Mouse (Mus musculus): ENCODE measurements around the gene AC134908.4. TPM values are rescaled to one million over a fixed set of nuclear protein-coding genes. Genes with fewer than 3 reads are reported as not detected.

Gene AC134908.4
- 0.12 and 0.21 TPM in 2 replicates for polyA plus RNA-seq (2012; rRNA removed)

- TF ChIP-seq CTCF (IDR thresholded peaks at IDR 0.05; ENCODE audit: borderline replicate concordance, extremely low read depth, insufficient read depth, insufficient read length) (no peak), POLR2A (IDR thresholded peaks at IDR 0.05; ENCODE audit: borderline replicate concordance, extremely low read depth, insufficient read depth, insufficient read length, poor library complexity, severe bottlenecking) (no peak)
- peak; percentile 65 for DNase-seq (ENCODE audit: low read depth)
Observed at GRCm38 (mm10) chr17:25795609-25796092, at the start of gene AC134908.4. Gene AC134908.4, minus strand, starts transcription at chr17:25795659.

- TF ChIP-seq CTCF (IDR thresholded peaks at IDR 0.05; ENCODE audit: borderline replicate concordance, extremely low read depth, insufficient read depth, insufficient read length) (peak; percentile 67), POLR2A (IDR thresholded peaks at IDR 0.05; ENCODE audit: borderline replicate concordance, extremely low read depth, insufficient read depth, insufficient read length, poor library complexity, severe bottlenecking) (peak; percentile 65; the same call in 1 of the 2 replicates)
- peak; percentile 96 for DNase-seq (ENCODE audit: low read depth)
Observed at GRCm38 (mm10) chr17:25844396-25844901, 49.0 kb upstream of the AC134908.4 start, which contains the start of gene Rhot2. Gene Rhot2, minus strand, starts transcription at chr17:25844851.

DNA sequence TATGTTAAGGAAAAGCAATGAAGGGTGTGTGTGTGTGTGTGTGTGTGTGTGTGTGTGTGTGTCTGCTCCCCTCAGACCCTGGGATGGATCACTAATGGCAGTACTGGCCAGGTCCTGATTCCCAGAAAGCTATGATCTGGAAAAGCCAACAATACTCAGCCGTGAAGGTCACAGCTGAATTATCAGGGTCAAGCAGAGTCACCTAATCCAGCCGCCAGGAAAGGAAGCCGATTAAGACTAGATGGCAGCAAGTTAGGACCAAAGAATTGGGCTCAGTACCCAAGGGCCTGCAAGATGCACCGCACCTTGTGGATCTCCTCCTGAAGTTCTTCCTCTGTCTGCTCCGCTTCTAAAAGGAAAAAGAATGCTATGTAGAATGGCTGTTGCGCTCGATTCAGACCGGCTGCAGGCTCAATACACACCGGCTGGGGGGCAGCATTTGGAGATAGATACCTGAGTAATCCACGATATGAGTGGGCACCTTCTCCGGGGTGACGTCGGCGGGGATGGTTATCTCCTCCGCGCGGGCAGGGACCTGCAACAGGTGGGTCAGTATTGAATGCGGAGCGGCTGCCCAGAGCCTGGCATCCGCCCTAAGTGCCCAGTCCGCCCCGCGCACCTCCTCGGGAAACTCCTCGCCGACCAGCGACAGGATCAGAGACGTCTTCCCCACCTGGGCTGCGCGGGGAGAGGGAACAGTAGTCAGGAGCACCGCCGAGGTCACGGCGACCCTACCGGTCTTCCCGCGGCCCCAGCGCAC, 48.4 kb upstream of the AC134908.4 start:
- no peak for DNase-seq (ENCODE audit: low read depth)
- no peak for TF ChIP-seq CTCF (IDR thresholded peaks at IDR 0.05; ENCODE audit: borderline replicate concordance, extremely low read depth, insufficient read depth, insufficient read length)
- no peak for TF ChIP-seq POLR2A (IDR thresholded peaks at IDR 0.05; ENCODE audit: borderline replicate concordance, extremely low read depth, insufficient read depth, insufficient read length, poor library complexity, severe bottlenecking)

DNA sequence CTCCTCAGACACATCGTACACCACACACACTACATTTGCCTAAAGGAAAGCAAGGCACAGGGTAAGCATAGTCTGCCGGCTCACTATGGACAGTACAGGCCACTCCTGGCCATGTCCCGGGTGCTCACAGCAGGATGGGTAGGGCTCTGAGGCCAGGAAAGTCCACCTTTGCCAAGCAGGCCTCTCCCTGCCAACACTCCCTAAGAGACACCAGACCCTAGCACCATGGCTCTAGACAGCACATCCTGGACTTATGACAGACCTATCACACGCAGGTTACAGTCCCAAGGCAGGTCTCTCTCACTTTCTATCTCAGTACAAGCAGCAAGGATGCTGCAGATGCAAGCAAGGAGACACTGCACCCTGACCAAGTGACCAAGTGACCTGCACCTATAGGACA, 47.7 kb upstream of the AC134908.4 start:
- no peak for TF ChIP-seq POLR2A (IDR thresholded peaks at IDR 0.05; ENCODE audit: borderline replicate concordance, extremely low read depth, insufficient read depth, insufficient read length, poor library complexity, severe bottlenecking)
- TF ChIP-seq CTCF (IDR thresholded peaks at IDR 0.05; ENCODE audit: borderline replicate concordance, extremely low read depth, insufficient read depth, insufficient read length): no peak
- DNase-seq (ENCODE audit: low read depth): no peak

GRCm38 (mm10) chr17:25842509-25842908, 47.0 kb upstream of the AC134908.4 start:
- no peak for TF ChIP-seq POLR2A (IDR thresholded peaks at IDR 0.05; ENCODE audit: borderline replicate concordance, extremely low read depth, insufficient read depth, insufficient read length, poor library complexity, severe bottlenecking)
- no peak for TF ChIP-seq CTCF (IDR thresholded peaks at IDR 0.05; ENCODE audit: borderline replicate concordance, extremely low read depth, insufficient read depth, insufficient read length)
- no peak for DNase-seq (ENCODE audit: low read depth)

DNA sequence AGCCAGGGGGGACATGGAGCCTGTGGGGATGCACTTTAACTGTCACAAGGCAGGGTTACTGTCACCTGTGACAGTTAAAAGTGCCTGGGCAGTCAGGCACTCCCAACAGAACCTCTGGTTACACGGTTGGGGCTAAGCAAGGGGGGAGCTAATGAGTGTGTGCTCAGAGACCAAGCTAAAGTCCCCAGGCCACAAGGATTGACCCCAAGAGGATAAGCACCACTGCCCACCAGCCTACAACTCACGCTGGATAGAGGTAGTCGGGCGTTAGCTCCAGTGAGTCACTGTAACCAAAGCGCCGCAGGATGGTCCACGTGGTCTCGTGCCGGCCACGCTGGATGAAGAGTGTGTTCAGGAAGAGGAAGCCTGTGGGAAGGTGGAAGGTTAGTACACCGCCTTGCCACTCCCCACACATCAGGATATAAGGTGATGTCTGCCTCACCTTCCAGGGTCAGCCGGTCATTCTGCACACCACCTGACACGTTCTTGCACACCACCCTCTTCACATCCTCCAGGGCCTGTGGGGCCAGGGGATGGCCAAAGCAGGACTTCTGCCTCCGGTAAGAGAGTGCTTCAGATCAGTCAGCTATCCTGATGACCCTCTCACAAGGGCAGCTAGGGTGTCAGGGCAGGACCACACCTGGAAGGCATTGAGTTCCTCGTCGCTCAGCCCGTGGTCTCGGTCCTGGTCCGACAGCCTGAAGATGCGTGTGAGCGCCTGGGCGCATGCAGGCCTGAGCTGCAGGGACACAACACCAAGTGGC, 45.8 kb upstream of the AC134908.4 start, which contains the start of gene Gm20683:
Gene Gm20683, minus strand, starts transcription at position 647 of the 764 bp plus-strand sequence.
- TF ChIP-seq CTCF (IDR thresholded peaks at IDR 0.05; ENCODE audit: borderline replicate concordance, extremely low read depth, insufficient read depth, insufficient read length): no peak
- TF ChIP-seq POLR2A (IDR thresholded peaks at IDR 0.05; ENCODE audit: borderline replicate concordance, extremely low read depth, insufficient read depth, insufficient read length, poor library complexity, severe bottlenecking): no peak
- no peak for DNase-seq (ENCODE audit: low read depth)

GRCm38 (mm10) chr17:25840519-25840918, 45.1 kb upstream of the AC134908.4 start:
- DNase-seq (ENCODE audit: low read depth): no peak
- no peak for TF ChIP-seq CTCF (IDR thresholded peaks at IDR 0.05; ENCODE audit: borderline replicate concordance, extremely low read depth, insufficient read depth, insufficient read length)
- TF ChIP-seq POLR2A (IDR thresholded peaks at IDR 0.05; ENCODE audit: borderline replicate concordance, extremely low read depth, insufficient read depth, insufficient read length, poor library complexity, severe bottlenecking): no peak

DNA sequence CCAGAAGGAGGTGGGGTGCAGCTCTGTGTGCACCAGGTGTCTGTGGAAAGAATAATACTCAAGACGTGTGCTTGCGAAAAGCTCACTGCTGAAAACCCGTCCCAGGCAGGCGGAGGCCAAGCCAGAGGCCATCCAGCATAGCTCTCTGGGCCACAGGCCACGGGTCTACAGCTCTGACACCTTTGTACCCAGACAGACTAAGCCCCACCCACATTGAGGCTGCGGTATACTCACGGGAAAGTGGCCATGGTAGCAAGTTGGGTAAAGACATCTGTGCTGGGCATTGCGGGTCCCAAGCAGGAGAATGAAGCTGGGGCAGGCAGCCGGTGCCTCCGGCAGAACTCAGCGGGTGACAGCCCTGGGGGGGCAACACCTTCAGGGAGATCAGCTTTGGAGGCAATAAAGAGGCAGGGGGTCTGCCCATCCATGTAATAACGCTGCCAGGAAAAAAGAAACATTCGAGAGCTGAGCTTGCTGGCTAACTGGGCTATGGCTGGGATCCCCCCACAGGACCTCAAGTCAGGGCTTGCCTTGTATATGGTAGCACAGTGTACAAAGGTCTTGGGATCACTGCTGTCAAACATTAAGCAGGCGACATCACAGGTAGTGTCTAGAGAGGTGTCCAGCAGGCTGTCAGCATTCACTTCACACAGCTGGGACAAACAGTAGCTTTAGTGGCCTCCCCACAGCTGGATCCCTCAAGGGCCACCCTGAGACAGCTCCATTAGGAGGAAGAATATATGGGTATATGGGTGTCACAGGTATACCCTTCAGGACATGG, 44.2 kb upstream of the AC134908.4 start:
- DNase-seq (ENCODE audit: low read depth): no peak
- TF ChIP-seq POLR2A (IDR thresholded peaks at IDR 0.05; ENCODE audit: borderline replicate concordance, extremely low read depth, insufficient read depth, insufficient read length, poor library complexity, severe bottlenecking): no peak

- no peak for TF ChIP-seq POLR2A (IDR thresholded peaks at IDR 0.05; ENCODE audit: borderline replicate concordance, extremely low read depth, insufficient read depth, insufficient read length, poor library complexity, severe bottlenecking)
- TF ChIP-seq CTCF (IDR thresholded peaks at IDR 0.05; ENCODE audit: borderline replicate concordance, extremely low read depth, insufficient read depth, insufficient read length): no peak
- DNase-seq (ENCODE audit: low read depth): no peak
Observed at GRCm38 (mm10) chr17:25838904-25839303, 43.4 kb upstream of the AC134908.4 start.

DNA sequence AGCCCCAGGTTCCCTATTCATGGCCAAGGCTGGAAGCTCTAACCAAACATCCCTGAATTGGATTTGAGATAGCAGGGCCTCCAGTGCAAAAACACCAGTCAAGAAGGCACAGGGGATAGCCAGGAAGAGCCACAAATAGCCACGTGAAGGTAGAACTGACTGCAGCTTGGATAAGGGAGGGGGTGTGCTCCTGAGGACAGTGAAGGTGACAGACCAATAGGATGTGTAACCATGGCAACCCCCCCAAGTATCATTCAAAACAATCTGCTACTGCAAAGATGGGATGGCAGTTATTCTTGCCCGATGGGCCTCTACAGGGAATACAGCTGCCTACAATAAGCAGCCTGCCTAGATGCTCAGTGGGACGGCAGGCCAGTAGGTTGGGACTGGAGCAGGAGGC, 42.1 kb upstream of the AC134908.4 start:
- DNase-seq (ENCODE audit: low read depth): peak; percentile 74
- TF ChIP-seq POLR2A (IDR thresholded peaks at IDR 0.05; ENCODE audit: borderline replicate concordance, extremely low read depth, insufficient read depth, insufficient read length, poor library complexity, severe bottlenecking) (no peak), CTCF (IDR thresholded peaks at IDR 0.05; ENCODE audit: borderline replicate concordance, extremely low read depth, insufficient read depth, insufficient read length) (no peak)

DNA sequence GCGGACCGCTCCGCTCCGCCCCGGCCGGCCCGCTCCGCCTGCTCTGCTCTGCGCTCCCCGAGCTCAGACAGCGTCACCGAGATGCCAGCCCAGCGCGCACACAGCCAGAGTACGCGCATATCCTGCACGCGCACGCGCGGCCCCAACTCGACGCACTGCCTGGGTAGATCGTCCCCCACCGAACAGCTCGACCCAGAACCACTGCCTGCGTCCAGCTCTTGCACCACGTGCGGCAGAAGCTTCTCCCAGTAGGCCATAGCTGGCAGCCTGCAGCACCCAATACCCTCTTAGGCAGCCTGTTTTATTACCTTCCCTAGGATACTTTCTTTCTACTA, 41.6 kb upstream of the AC134908.4 start, which contains the start of gene Rhbdl1:
Gene Rhbdl1, minus strand, starts transcription at position 220 of the 335 bp plus-strand sequence.
- peak; percentile 90 for DNase-seq (ENCODE audit: low read depth)
- TF ChIP-seq POLR2A (IDR thresholded peaks at IDR 0.05; ENCODE audit: borderline replicate concordance, extremely low read depth, insufficient read depth, insufficient read length, poor library complexity, severe bottlenecking) (peak; percentile 66; the same call in 1 of the 2 replicates), CTCF (IDR thresholded peaks at IDR 0.05; ENCODE audit: borderline replicate concordance, extremely low read depth, insufficient read depth, insufficient read length) (no peak)

Measured in brain, embryonic 14.5 days (tissue).